Mouse (Mus musculus) kidney, embryonic 14.5 days (tissue): Measurements from ENCODE around the gene Shc1. TPM values are rescaled to one million over a fixed set of nuclear protein-coding genes. Genes with fewer than 3 reads are reported as not detected.

Experiments
- ATAC-seq: fragments of 200-750 bp; cut with Nextera tagmentation; 2 replicates; pipeline ENCODE4 v1.8.0; 2017; ENCODE audit warnings: moderate number of reproducible peaks, mild to moderate bottlenecking, moderate TSS enrichment, moderate library complexity; ENCODE audit not compliant: low FRiP score, low TSS enrichment
- H3K27ac ChIP-seq: fragments of 300-500 bp; sonication (generic); 2 replicates; pipeline ENCODE4 v1.5.1; 2014; ENCODE audit warnings: low read depth, mild to moderate bottlenecking, low read length, moderate library complexity, mixed read lengths
- H3K27me3 ChIP-seq: fragments of 300-500 bp; sonication (generic); 2 replicates; pipeline ENCODE4 v1.6.1; 2014; ENCODE audit warnings: mild to moderate bottlenecking, low read length; ENCODE audit not compliant: control insufficient read depth, insufficient read depth
- H3K36me3 ChIP-seq: fragments of 300-500 bp; sonication (generic); 2 replicates; pipeline ENCODE4 v1.6.1; 2014; ENCODE audit warnings: low read length, mixed read lengths; ENCODE audit not compliant: control insufficient read depth, insufficient read depth
- H3K4me1 ChIP-seq: fragments of 300-500 bp; sonication (generic); 2 replicates; pipeline ENCODE4 v1.6.1; 2014; ENCODE audit warnings: low read length, mixed read lengths; ENCODE audit not compliant: control insufficient read depth, insufficient read depth
- H3K4me2 ChIP-seq: fragments of 300-500 bp; sonication (generic); replicated peaks from 2 replicates; pipeline ENCODE4 v1.6.1; 2014; ENCODE audit warnings: low read depth, mild to moderate bottlenecking, low read length
- H3K4me3 ChIP-seq: fragments of 300-500 bp; sonication (generic); 2 replicates; pipeline ENCODE4 v1.5.1; 2014; ENCODE audit warnings: mild to moderate bottlenecking, low read length
- H3K9ac ChIP-seq: fragments of 300-500 bp; sonication (generic); 2 replicates; pipeline ENCODE4 v1.6.1; 2014; ENCODE audit warnings: low read depth, mild to moderate bottlenecking, low read length, moderate library complexity
- H3K9me3 ChIP-seq: fragments of 300-500 bp; sonication (generic); 2 replicates; pipeline ENCODE4 v1.6.1; 2016; ENCODE audit warnings: low read length; ENCODE audit not compliant: control insufficient read depth
- WGBS: fragments of 180-500 bp; shearing (Covaris S2); extraction: QIAGEN DNeasy Blood & Tissue Kit; methylation state at CpG from one replicate; pipeline ENCODE4 v1.1.7; 2014; 5-methylcytosine and 5-hydroxymethylcytosine counted together
- polyA plus RNA-seq: library from polyadenylated mRNA; unstranded; fragments of >200 nt; fragmentation: Nextera tagmentation; extraction: Ambion mirVana; gene quantifications from 2 replicates; pipeline ENCODE4 v1.2.1, GENCODE M21; 2014

Gene Shc1
- polyA plus RNA-seq, 1 experiment from 2014 or later = 64.0 TPM

DNA sequence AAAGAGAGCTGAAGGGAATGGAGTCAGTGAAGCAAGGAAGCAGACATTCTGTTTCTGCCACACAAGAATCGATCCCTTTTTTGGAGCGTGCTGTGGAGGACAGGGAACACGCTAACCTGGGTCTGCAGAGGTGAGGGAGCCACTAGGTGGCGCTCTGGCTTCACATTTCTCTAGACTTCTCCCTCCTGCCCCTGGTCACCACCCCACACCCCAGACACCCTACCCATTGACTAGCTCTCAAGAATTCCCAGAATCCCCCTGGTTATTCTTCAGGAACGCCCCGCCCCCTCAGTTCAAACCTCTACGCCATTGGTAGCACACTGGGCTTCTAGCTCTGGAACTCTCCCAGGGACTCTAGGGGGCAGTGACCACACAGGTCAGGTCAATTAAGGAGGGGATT lies 31.3 kb downstream of the Shc1 start:
- no peaks in the 10 kb centered on the region for H3K9me3 ChIP-seq
- H3K27me3 ChIP-seq = no peaks in the 10 kb centered on the region
- ATAC-seq = peak; percentile 28
- peaks cover 13% of the 10 kb centered on the region; the same call in 1 of the 2 replicates for H3K36me3 ChIP-seq
- H3K27ac ChIP-seq = no peak overlapping the region
- no peak overlapping the region for H3K4me3 ChIP-seq
- H3K4me1 ChIP-seq = peaks cover 4% of the 10 kb centered on the region; the same call in 1 of the 2 replicates
- H3K4me2 ChIP-seq = no peak overlapping the region
- 46% methylated on average over 7 of the region's 7 CpGs for WGBS
- no peak overlapping the region for H3K9ac ChIP-seq

DNA sequence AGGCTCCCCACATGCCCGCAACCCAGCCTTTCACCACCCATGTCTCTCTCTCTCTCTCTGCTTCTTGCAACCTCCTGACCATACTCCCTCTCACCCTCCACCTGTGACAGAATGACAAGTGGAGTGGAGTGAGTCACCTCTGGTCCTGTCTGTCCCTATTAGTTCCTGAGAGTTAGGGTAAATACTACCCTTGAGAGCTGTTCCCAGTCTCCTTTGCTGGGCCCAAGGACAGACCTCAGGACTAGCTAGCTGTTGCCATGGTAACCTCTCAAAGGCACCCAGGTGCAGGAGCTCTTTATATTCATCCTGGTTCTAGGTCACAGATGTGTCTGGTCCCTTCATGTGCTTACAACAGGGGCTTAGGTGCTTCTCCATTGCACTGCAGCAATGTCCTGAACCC lies 33.7 kb downstream of the Shc1 start:
- 93% methylated on average over 1 of the region's 1 CpGs for WGBS
- Histone ChIP-seq H3K9ac (no peak overlapping the region), H3K27me3 (no peaks in the 10 kb centered on the region), H3K4me2 (no peak overlapping the region), H3K9me3 (no peaks in the 10 kb centered on the region), H3K36me3 (peaks cover 4% of the 10 kb centered on the region; the same call in 1 of the 2 replicates), H3K4me1 (peaks cover 4% of the 10 kb centered on the region; the same call in 1 of the 2 replicates), H3K4me3 (no peak overlapping the region), H3K27ac (no peak overlapping the region)
- no peak for ATAC-seq

DNA sequence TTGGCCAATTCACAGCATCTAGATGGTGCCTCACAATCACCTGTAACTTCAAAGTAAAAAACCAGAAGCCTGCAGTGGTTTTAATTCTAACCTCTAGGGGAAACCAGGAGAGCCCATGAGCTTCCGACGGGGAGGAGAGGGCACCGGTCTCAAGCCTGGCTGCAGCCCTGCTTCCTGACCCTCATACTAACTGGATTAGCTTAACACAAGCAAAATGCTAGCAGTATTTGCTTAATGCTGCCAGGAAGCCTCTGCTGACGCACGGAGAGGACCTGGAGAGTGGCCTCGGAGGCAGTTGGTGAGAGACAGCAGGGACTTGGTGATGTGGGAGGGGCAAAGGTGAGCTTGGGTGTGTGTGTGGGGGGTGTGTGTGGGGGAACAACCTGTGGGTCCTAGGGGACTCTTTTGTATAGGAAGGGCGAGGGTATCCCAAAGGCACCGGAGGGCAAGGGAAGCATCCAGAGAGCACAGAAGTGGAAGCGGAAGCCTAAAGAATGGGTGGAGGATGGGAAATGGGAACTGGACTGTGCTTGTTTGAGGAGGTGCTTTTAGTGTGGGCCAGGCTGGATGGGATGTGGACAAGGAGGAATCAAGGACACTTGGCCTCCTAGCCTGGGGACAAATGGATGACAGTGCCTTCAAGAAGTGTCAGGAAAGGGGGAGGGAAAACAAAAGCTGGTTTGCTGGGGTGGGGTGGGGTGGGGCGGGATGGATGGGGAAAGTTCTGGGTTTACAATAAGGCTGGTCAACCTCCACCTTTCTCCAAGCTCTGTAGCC lies 36.3 kb downstream of the Shc1 start, which contains the start of gene Pmvk:
Gene Pmvk (plus strand): TSS at position 141 of the 777 bp plus-strand sequence.
- Histone ChIP-seq H3K4me2 (no peak within 1 kb of the TSS), H3K27ac (no peak within 1 kb of the TSS), H3K9ac (no peak within 1 kb of the TSS), H3K9me3 (no peaks in the 10 kb centered on the region), H3K36me3 (no peaks in the 10 kb centered on the region), H3K4me1 (peaks cover 3% of the 10 kb centered on the region; the same call in 1 of the 2 replicates), H3K4me3 (no peak within 1 kb of the TSS), H3K27me3 (no peaks in the 10 kb centered on the region)
- WGBS = 62% methylated on average over 10 of the region's 10 CpGs
- no peak for ATAC-seq

DNA sequence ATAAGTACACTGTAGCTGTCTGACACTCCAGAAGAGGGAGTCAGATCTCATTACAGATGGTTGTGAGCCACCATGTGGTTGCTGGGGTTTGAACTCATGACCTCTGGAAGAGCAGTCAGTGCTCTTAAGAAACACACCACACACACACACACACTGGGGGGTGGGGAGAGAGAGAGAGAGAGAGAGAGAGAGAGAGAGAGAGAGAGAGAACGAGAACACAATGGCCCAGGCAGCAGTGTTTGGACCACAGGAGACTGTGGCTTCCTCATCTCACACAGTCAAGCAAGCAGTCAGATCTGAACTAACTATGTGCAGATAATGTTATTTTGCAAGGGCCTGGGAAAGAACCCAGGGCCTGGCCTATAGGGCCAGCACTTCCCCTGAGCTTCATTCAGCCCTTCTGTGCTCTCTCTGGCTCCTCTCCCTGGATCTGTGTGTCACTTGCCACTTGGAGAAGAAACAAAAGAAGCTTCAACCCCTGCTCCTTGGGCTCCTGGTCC lies 37.6 kb downstream of the Shc1 start:
- 90% methylated on average over 1 of the region's 1 CpGs for WGBS
- Histone ChIP-seq H3K27me3 (no peaks in the 10 kb centered on the region), H3K4me2 (no peak overlapping the region), H3K9me3 (no peaks in the 10 kb centered on the region), H3K9ac (no peak overlapping the region), H3K27ac (no peak overlapping the region), H3K4me3 (no peak overlapping the region), H3K4me1 (peaks cover 6% of the 10 kb centered on the region; the same call in 1 of the 2 replicates), H3K36me3 (no peaks in the 10 kb centered on the region)
- ATAC-seq = no peak

DNA sequence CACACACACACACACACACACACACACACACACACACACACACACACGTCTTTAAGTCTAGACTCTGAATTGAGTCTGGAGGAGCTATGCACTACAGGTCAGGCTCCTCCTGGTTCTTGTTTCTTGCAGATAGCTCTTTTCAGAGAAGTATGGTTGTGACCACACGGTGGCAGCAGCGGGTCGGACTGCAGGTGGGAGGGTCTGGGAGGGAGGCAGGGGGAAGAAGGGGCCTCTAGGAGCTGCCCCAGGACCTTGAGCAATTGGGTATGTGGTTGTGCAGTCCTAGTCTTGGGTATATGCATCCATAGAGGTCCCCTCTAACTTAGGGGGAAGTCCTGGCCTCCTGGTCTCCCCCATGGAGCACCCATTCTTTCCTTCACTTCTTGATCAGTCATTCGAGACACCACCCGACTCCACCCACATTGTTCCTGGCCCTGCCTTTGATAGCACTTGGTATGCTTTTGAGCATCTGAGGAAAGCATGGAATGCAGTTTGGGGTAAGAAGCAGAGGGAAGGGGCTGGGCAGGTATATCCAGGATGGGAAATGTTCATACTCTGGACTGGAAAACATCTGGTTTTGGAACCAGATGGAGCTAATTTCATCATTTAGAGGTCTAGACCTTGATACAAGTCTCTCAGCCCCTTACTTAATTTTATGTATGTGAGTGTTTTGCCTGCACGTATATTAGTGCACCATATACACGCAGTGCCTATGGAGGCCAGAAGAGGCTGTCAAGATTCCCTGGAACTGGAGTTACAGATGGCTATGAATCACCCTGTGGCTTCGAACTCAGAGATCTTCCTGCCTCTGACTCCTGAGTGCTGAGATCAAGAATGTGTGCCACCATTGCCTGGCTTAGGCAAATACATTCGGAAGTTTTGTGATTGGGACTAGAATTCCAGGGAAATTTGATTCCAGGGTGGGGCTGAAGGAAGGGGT lies 38.8 kb downstream of the Shc1 start:
- H3K4me1 ChIP-seq = peaks cover 6% of the 10 kb centered on the region; the same call in 1 of the 2 replicates
- WGBS = 31% methylated on average over 10 of the region's 10 CpGs
- H3K4me3 ChIP-seq = no peak overlapping the region
- H3K9ac ChIP-seq = no peak overlapping the region
- H3K27ac ChIP-seq = no peak overlapping the region
- H3K9me3 ChIP-seq = no peaks in the 10 kb centered on the region
- no peaks in the 10 kb centered on the region for H3K27me3 ChIP-seq
- H3K36me3 ChIP-seq = no peaks in the 10 kb centered on the region
- ATAC-seq = peak; percentile 29; the same call in 1 of the 2 replicates
- no peak overlapping the region for H3K4me2 ChIP-seq

DNA sequence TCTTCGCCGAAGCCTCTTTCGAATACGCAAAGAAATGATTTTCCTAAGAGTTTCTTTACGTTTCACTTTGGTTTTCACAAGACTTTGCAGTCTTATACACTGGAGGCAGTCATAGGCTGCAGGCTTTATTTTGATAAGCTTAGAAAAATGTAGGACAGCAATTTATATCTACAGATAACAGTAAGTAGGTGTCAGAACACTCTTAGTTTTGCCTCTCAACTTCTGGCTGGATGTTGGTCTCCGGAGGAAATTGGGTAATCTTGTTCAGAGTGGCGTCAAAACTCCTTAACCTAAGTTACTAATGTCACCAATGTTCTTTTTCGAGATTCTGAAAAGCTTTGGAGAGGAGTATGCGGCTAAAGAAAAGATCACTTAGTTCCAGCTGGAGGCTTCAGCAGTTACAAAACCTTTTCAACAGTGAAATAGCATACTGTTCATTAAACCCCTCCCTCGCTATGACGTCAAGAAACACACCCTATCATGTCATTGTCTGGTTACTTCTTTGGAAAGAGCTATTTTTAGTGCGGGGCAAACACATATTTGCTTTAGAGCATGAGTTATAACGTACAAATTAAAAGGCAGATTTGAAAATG lies 40.2 kb downstream of the Shc1 start:
- ATAC-seq = 0 out of 2 replicates have a peak, but pooled peaks have one; percentile 28
- 51% methylated on average over 13 of the region's 13 CpGs for WGBS

DNA sequence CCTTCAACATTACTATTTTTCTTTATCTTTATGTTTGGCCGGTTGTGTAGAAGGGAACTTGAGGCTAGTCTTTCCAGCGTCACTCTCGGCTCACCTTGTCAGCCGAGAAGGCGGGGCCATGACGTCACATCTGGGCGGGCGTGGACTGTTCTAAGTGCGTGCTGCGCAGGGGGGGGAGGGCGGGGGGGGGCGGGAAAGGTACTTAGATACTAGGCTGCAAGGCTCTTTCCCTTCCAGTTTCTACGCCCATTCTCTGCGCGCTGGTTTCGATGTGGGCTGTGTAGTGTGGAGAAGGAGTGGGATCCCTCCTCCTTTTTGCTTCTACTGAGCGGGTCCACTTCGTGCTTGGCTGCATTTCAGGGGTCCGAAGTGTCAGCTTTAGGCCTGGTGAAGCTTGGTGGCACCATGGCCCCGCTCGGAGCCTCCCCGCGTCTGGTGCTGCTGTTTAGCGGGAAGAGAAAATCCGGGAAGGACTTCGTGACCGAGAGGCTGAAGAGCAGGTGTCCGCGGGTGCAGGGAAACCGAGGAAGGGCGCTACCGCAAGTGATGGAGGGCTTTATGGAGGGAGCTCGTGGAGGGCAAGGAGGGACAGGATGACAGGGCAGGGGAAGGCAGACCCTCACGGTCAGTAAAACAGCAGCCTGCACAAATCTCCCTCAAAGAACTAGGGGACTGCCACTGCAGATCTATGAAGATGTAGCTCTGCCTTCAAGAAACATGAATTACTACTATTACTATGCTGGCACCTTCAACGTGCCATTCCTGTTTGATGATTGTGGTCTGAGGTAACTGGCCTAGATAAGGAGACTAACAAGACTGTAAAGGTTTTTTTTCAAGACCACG lies 40.9 kb downstream of the Shc1 start:
- peak; percentile 88 for ATAC-seq
- peak overlapping the region; percentile 68 for H3K4me3 ChIP-seq
- no peaks in the 10 kb centered on the region for H3K36me3 ChIP-seq
- H3K27ac ChIP-seq = peak overlapping the region; percentile 79
- peak overlapping the region; percentile 59 for H3K4me2 ChIP-seq
- peak overlapping the region; percentile 72 for H3K9ac ChIP-seq
- H3K9me3 ChIP-seq = no peaks in the 10 kb centered on the region
- peaks cover 6% of the 10 kb centered on the region; the same call in 1 of the 2 replicates for H3K4me1 ChIP-seq
- H3K27me3 ChIP-seq = no peaks in the 10 kb centered on the region
- whole genome bisulfite sequencing = 1% methylated on average over 34 of the region's 36 CpGs

More for the DNA sequence above, 40.2 kb downstream of the Shc1 start:
- no peaks in the 10 kb centered on the region for H3K27me3 ChIP-seq
- H3K27ac ChIP-seq = peak overlapping the region; percentile 37; the same call in 1 of the 2 replicates
- H3K4me2 ChIP-seq = peak overlapping the region; percentile 59
- H3K36me3 ChIP-seq = no peaks in the 10 kb centered on the region
- peaks cover 6% of the 10 kb centered on the region; the same call in 1 of the 2 replicates for H3K4me1 ChIP-seq
- peak overlapping the region; percentile 68 for H3K4me3 ChIP-seq
- no peaks in the 10 kb centered on the region for H3K9me3 ChIP-seq
- H3K9ac ChIP-seq = peak overlapping the region; percentile 72; the same call in 1 of the 2 replicates

DNA sequence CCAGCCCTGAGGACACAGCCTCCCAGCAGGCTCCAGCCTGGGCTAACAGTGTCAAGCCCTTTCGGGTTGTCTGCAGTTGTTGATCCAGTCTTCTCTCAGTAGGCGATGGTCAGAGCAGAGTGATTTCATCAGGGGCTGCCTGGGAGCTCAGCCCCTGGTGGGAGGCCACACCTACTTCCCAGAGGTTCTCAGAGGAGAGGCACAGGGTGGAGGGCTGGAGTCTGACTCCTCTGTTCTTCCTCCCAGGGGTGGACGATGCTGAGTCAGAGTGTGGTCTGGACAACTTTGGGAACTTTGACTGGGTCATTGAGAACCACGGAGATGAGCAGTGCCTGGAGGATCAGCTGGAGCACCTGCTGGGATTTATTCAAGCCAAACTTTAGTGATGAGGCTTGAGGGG lies 50.0 kb downstream of the Shc1 start:
- H3K9me3 ChIP-seq = no peaks in the 10 kb centered on the region

More for the DNA sequence above, 50.0 kb downstream of the Shc1 start:
- Histone ChIP-seq H3K27me3 (no peaks in the 10 kb centered on the region), H3K4me2 (no peak overlapping the region), H3K36me3 (peaks cover 7% of the 10 kb centered on the region; the same call in 1 of the 2 replicates), H3K4me3 (no peak overlapping the region), H3K27ac (no peak overlapping the region), H3K4me1 (0 out of 2 replicates have a peak, but pooled peaks cover 3% of the 10 kb centered on the region), H3K9ac (no peak overlapping the region)
- ATAC-seq = no peak
- 61% methylated on average over 4 of the region's 4 CpGs for WGBS
